Mouse (Mus musculus) cerebellum, adult 2 months (tissue): Measurements from ENCODE around the gene Lrrc46.

Source experiments
- CTCF ChIP-seq: fragments of 200-500 bp; IDR thresholded peaks from 2 replicates; pipeline ENCODE4 v1.5.1; 2011; ENCODE audit warnings: low read depth, mild to moderate bottlenecking, control low read depth, low read length, moderate library complexity, borderline replicate concordance; ENCODE audit not compliant: insufficient read depth
- POLR2A ChIP-seq: fragments of 200-500 bp; IDR thresholded peaks from 2 replicates; pipeline ENCODE4 v1.6.1; 2011; ENCODE audit warnings: low read length, control low read depth, borderline replicate concordance; ENCODE audit not compliant: insufficient read depth

DNA sequence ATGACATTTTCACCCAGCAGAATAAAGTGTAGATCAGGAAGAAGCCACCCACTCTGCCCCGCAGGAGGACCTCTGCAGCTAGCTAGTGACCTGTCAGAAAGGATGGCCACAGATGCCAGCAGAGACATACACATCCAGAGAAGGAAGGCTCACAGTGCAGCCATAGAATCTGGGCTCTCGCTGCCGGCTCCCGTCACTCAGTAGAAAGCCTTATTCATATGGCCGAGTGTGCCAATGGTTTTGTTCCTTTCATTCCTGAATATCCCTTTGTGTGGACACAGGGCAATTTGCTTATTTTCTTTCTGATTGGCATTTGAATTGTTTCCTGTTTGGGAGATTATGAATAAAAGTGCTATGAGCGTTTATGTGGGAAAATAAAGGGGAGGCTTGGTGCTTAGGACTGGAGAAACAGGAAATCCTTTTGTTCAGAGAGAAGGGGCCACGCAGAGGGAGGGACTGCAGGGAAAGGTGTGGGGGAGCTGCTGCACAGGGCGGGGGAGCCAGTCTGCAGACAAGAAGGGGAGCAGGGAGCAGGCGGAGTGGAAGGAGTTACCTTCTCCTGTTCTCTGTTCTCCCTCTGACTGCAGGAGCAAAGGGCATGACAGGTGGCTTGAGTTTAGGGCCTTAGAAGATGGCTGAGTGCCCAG, 22.2 kb upstream of the Lrrc46 start:
- TF ChIP-seq CTCF = no peak
- TF ChIP-seq POLR2A = no peak
